Mouse (Mus musculus): ENCODE measurements around the gene Dis3.

GRCm38 (mm10) chr14:99117576-99117975, 18.0 kb upstream of the Dis3 start:
- TF ChIP-seq TAL1 (IDR thresholded peaks at IDR 0.05; ENCODE audit: low read length) (no peak), CTCF (IDR thresholded peaks at IDR 0.05 in 2 of 3, conservative IDR thresholded peaks at IDR 0.05 in 1 of 3; ENCODE audit: control insufficient read depth in 1 of 3, insufficient read depth in 1 of 3, low read depth in 2 of 3, low read length in 3 of 3, poor library complexity in 1 of 3, severe bottlenecking in 1 of 3) (no peak), RAD21 (IDR thresholded peaks at IDR 0.05; ENCODE audit: low read depth, low read length) (no peak), POLR2AphosphoS2 (IDR thresholded peaks at IDR 0.05; ENCODE audit: low read length) (no peak), POLR2A (IDR thresholded peaks at IDR 0.05; ENCODE audit: control insufficient read depth in 1 of 2, insufficient read depth in 1 of 2, low read depth in 1 of 2, low read length in 2 of 2, poor library complexity in 1 of 2) (no peak), MAX (IDR thresholded peaks at IDR 0.05; ENCODE audit: low read length) (no peak), ZKSCAN1 (IDR thresholded peaks at IDR 0.05; ENCODE audit: low read depth, low read length) (no peak), JUND (IDR thresholded peaks at IDR 0.05; ENCODE audit: low read depth, low read length) (no peak), BHLHE40 (IDR thresholded peaks at IDR 0.05; ENCODE audit: borderline replicate concordance, low read depth, low read length) (no peak), ELF1 (IDR thresholded peaks at IDR 0.05; ENCODE audit: low read depth, low read length) (no peak), SMC3 (IDR thresholded peaks at IDR 0.05; ENCODE audit: low read depth, low read length) (no peak), MAFK (IDR thresholded peaks at IDR 0.05; ENCODE audit: borderline replicate concordance, low read depth, low read length) (no peak), TBP (IDR thresholded peaks at IDR 0.05; ENCODE audit: low read depth, low read length) (no peak)

All from MEL (cell line).